Mouse (Mus musculus): ENCODE results near the gene Cradd.

- no peak for TF ChIP-seq CTCF (IDR thresholded peaks at IDR 0.05; ENCODE audit: low read depth, low read length)
- TF ChIP-seq POLR2A (IDR thresholded peaks at IDR 0.05; ENCODE audit: extremely low read depth, insufficient read depth, low read length) = no peak
Observed at GRCm38 (mm10) chr10:95362326-95362725, 38.4 kb upstream of the Cradd start.

All from liver, adult 2 months (tissue).